Mouse (Mus musculus) liver, embryonic 15.5 days (tissue): ENCODE data around the gene Prkaca. TPM values are rescaled to one million over a fixed set of nuclear protein-coding genes. Genes with fewer than 3 reads are reported as not detected.

ENCODE experiments used
- ATAC-seq: fragments of 200-750 bp; cut with Nextera tagmentation; 2 replicates; pipeline ENCODE4 v1.8.0; 2017; ENCODE audit warnings: moderate number of reproducible peaks, mild to moderate bottlenecking, moderate library complexity; ENCODE audit not compliant: insufficient read depth
- H3K27ac ChIP-seq: fragments of 300-500 bp; sonication (generic); replicated peaks from 2 replicates; pipeline ENCODE4 v1.5.1; 2015; ENCODE audit warnings: mild to moderate bottlenecking, inconsistent platforms
- H3K27me3 ChIP-seq: fragments of 300-500 bp; sonication (generic); 2 replicates; pipeline ENCODE4 v1.6.1; 2015; ENCODE audit warnings: mild to moderate bottlenecking, inconsistent platforms
- H3K36me3 ChIP-seq: fragments of 300-500 bp; sonication (generic); replicated peaks from 2 replicates; pipeline ENCODE4 v1.6.1; 2015; ENCODE audit warnings: moderate library complexity, mild to moderate bottlenecking, inconsistent platforms
- H3K4me1 ChIP-seq: fragments of 300-500 bp; sonication (generic); replicated peaks from 2 replicates; pipeline ENCODE4 v1.6.1; 2015; ENCODE audit warnings: inconsistent platforms
- H3K4me2 ChIP-seq: fragments of 300-500 bp; sonication (generic); 2 replicates; pipeline ENCODE4 v1.6.1; 2015; ENCODE audit warnings: moderate library complexity, mild to moderate bottlenecking, inconsistent platforms
- H3K4me3 ChIP-seq: fragments of 300-500 bp; sonication (generic); replicated peaks from 2 replicates; pipeline ENCODE4 v1.5.1; 2015; ENCODE audit warnings: mild to moderate bottlenecking, inconsistent platforms
- H3K9ac ChIP-seq: fragments of 300-500 bp; sonication (generic); 2 replicates; pipeline ENCODE4 v1.6.1; 2015; ENCODE audit warnings: moderate library complexity, mild to moderate bottlenecking, inconsistent platforms
- H3K9me3 ChIP-seq: fragments of 300-500 bp; sonication (generic); replicated peaks from 2 replicates; pipeline ENCODE4 v1.6.1; 2016; ENCODE audit warnings: inconsistent platforms
- WGBS: fragments of 180-500 bp; shearing (Covaris S2); methylation state at CpG from one replicate; pipeline ENCODE4 v1.1.7; 2015; ENCODE audit warnings: mixed read lengths; ENCODE audit not compliant: insufficient replicate concordance; 5-methylcytosine and 5-hydroxymethylcytosine counted together
- polyA plus RNA-seq: library from polyadenylated mRNA; unstranded; fragments of >200 nt; fragmentation: Nextera tagmentation; extraction: Ambion mirVana; gene quantifications from 2 replicates; pipeline ENCODE4 v1.2.1, GENCODE M21; 2015

Gene Prkaca
- polyA plus RNA-seq, 1 experiment from 2014 or later, result 51.5 TPM

DNA sequence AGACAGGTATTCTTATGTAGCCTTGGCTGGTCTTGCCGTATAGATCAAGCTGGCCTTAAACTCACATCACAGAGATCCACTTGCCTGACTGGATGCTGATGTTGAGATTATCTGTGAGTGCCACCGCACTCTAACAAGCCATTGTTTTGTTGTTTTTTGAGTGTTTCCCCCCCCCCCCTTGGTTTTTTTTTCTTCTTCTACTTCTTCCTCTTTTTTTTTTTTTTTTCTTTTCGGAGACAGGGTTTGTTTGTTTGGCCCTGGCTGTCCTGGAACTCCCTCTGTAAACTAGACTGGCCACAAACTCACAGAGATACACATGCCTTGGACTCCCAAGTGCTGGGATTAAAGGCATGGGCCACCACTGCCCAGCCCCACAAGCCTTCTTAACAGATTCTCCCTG lies 21.2 kb downstream of the Prkaca start:
- ATAC-seq, result no peak
- no peak overlapping the region for H3K9ac ChIP-seq
- H3K4me1 ChIP-seq, result peaks cover 65% of the 10 kb centered on the region
- no peaks in the 10 kb centered on the region for H3K9me3 ChIP-seq
- H3K36me3 ChIP-seq, result peaks cover 41% of the 10 kb centered on the region
- H3K27me3 ChIP-seq, result no peaks in the 10 kb centered on the region
- H3K4me2 ChIP-seq, result no peak overlapping the region
- peak overlapping the region; percentile 26; the same call in 1 of the 2 replicates for H3K27ac ChIP-seq
- WGBS, result 26% methylated on average over 3 of the region's 3 CpGs
- no peak overlapping the region for H3K4me3 ChIP-seq

DNA sequence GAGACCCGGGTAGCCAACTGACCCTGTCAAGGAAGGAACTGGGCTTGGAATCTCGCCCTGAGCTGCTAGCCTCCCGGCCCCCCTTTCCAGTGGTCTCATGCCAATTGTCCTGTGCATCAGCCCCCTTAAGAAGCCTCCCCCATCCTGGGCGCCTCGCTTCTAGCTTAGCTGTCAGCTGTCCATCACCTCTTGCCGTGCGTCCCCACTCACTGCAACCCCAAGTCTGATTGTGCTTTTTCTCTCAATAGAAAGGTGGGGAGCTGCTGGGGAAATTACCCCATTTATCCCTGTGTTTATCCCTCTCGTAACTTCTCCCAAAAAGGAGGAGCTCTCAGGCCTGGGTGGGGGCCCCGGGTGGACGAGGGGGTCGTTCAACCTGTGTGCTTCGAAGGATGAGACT lies 23.2 kb downstream of the Prkaca start:
- Histone ChIP-seq H3K9ac (peak overlapping the region; percentile 92), H3K27me3 (no peaks in the 10 kb centered on the region), H3K27ac (peak overlapping the region; percentile 91; the same call in 1 of the 2 replicates), H3K4me3 (peak overlapping the region; percentile 84), H3K36me3 (peaks cover 44% of the 10 kb centered on the region), H3K4me1 (peaks cover 74% of the 10 kb centered on the region), H3K4me2 (peak overlapping the region; percentile 99), H3K9me3 (no peaks in the 10 kb centered on the region)
- no peak for ATAC-seq
- 36% methylated on average over 12 of the region's 12 CpGs for WGBS

DNA sequence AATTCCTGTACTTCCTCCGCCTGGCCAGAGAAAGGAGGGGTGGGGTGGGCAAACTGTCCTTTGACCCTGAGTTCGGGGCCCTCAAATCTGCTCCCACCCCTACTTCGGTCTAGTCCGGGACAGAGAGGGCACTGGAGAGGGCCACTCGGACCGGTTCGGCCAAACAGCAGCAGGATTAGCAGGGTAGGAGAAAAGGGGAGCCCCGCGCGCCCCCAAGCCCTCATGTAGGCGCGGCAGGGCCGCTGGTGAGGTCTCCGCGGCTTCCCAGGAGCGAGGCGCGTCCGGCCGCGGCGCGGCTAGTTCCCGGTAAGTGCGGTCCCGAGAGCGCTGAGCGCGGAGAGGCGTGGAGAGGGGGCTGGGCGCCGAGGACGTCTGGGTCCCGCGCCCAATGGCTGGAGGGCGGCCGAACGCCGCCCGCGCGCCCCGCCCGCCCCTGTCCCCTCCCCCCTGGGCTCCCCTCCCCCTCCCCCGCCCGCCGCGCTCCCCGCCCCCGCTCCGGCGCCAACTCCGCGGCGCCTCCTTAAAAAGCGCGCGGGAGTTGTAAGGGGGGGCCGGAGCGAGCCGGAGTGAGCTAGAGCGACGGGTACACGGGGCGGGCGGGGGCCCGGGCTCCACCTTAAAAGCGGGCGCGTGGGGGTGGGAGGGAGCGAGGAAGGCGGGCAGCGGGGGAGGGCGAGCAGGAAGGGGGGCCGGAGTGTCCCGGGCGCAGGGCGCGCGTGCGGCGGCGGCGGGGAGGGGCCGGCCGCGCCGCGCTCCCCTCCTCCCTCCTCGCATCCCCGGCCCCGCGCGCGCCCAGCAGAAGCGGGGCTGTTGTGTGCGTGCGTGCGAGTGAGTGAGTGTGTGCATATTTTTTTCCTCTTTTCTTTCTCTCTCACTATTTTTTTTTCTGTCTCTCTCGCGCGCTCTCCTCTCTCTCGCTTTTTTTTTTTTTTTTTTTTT lies 24.0 kb downstream of the Prkaca start:
- Histone ChIP-seq H3K4me3 (peak overlapping the region; percentile 84), H3K9ac (peak overlapping the region; percentile 92), H3K36me3 (peaks cover 44% of the 10 kb centered on the region), H3K4me1 (peaks cover 73% of the 10 kb centered on the region), H3K27ac (peak overlapping the region; percentile 91), H3K9me3 (no peaks in the 10 kb centered on the region), H3K27me3 (no peaks in the 10 kb centered on the region), H3K4me2 (peak overlapping the region; percentile 99)
- ATAC-seq, result peak; percentile 89
- under 1% methylated on average over 76 of the region's 103 CpGs for whole genome bisulfite sequencing

DNA sequence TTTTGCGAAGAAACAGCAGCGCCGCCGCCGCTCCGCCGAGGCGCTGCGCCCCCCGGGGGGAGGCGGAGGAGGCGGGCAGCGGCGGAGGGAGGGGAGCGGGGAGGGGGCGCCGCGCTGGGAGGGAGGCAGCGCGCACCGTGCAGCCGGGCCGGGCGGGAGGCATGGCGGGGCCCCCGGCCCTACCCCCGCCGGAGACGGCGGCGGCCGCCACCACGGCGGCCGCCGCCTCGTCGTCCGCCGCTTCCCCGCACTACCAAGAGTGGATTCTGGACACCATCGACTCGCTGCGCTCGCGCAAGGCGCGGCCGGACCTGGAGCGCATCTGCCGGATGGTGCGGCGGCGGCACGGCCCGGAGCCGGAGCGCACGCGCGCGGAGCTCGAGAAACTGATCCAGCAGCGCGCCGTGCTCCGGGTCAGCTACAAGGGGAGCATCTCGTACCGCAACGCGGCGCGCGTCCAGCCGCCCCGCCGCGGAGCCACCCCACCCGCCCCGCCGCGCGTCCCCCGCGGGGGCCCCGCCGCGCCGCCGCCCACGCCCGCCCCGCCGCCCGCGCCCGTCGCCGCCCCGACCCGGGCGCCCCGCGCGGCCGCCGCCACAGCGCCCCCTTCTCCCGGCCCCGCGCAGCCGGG lies 24.8 kb downstream of the Prkaca start, which contains the start of gene Samd1:
Gene Samd1 (plus strand): TSS at position 162 of the 631 bp plus-strand sequence.
- H3K4me3 ChIP-seq, result peak within 1 kb of the TSS; percentile 84
- peaks cover 45% of the 10 kb centered on the region for H3K36me3 ChIP-seq
- H3K27me3 ChIP-seq, result no peaks in the 10 kb centered on the region
- no peaks in the 10 kb centered on the region for H3K9me3 ChIP-seq
- no peak for ATAC-seq
- peaks cover 71% of the 10 kb centered on the region for H3K4me1 ChIP-seq
- peak within 1 kb of the TSS; percentile 99 for H3K4me2 ChIP-seq
- peak within 1 kb of the TSS; percentile 91 for H3K27ac ChIP-seq
- peak within 1 kb of the TSS; percentile 92 for H3K9ac ChIP-seq
- WGBS, result under 1% methylated on average over 55 of the region's 112 CpGs

DNA sequence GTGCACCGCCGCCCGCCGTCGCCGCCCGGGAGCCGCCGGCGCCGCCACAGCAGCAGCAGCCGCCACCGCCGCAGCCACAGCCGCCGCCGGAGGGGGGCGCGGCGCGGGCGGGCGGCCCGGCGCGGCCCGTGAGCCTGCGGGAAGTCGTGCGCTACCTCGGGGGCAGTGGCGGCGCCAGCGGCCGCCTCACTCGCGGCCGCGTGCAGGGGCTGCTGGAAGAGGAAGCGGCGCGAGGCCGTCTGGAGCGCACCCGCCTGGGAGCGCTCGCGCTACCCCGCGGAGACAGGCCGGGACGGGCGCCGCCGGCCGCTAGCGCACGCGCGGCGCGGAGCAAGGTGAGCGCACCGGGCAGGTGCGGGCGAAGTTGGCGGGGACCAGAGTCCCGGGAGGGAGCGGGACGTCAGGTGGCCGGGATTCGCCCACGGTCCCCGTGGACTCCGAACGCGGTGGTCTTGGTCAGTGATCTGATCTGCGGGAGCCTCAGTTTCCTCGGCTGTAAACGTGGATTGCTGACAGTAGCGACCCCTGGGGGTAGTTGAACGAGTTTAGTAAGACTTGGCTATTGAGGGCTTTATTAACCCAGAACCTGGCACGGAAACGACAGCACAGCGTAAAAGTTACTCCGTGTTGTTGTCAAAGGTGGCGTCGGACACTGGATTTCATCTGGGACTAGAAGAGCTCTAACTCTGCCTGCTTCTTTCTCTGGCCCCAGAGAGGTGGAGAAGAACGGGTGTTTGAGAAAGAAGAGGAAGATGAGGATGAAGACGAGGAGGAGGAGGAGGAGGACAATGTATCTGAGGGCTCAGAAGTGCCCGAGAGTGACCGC lies 25.7 kb downstream of the Prkaca start:
- peak overlapping the region; percentile 83 for H3K27ac ChIP-seq
- peak overlapping the region; percentile 81 for H3K9ac ChIP-seq
- 2% methylated on average over 86 of the region's 92 CpGs for WGBS
- ATAC-seq, result no peak
- peaks cover 48% of the 10 kb centered on the region for H3K36me3 ChIP-seq
- H3K4me3 ChIP-seq, result peak overlapping the region; percentile 83
- no peaks in the 10 kb centered on the region for H3K27me3 ChIP-seq
- peak overlapping the region; percentile 99 for H3K4me2 ChIP-seq
- H3K9me3 ChIP-seq, result no peaks in the 10 kb centered on the region
- H3K4me1 ChIP-seq, result peaks cover 71% of the 10 kb centered on the region

DNA sequence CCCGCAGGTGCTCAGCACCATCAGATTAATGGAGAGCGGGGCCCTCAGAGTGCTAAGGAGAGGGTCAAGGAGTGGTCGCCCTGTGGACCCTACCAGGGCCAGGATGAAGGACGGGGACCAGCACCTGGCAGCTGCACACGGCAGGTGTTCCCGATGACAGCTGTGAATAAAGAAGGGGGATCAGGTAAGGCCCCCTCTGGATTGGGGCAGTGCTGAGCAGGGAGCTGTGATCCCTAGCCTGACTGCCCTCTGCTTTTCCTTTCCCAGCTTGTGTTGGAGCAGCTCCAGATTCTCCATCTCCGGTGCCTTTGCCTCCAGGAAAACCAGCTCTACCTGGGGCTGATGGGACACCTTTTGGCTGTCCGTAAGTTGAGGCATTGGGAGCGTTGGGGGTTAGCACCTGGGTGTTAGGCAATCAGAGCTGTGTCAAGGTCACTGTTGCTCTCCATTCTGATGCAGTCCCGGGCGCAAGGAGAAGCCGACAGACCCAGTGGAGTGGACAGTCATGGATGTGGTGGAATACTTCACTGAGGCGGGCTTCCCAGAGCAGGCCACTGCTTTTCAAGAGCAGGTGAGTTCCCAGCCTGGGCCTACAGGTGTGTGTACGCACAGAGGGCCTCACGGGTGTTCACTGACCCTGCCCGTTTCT lies 26.4 kb downstream of the Prkaca start:
- Histone ChIP-seq H3K27ac (0 out of 2 replicates have a peak overlapping the region, but pooled peaks have one; percentile 83), H3K4me3 (peak overlapping the region; percentile 83), H3K27me3 (no peaks in the 10 kb centered on the region), H3K4me2 (peak overlapping the region; percentile 99), H3K9ac (peak overlapping the region; percentile 81), H3K36me3 (peaks cover 47% of the 10 kb centered on the region), H3K4me1 (peaks cover 69% of the 10 kb centered on the region), H3K9me3 (no peaks in the 10 kb centered on the region)
- WGBS, result 72% methylated on average over 16 of the region's 16 CpGs
- no peak for ATAC-seq

DNA sequence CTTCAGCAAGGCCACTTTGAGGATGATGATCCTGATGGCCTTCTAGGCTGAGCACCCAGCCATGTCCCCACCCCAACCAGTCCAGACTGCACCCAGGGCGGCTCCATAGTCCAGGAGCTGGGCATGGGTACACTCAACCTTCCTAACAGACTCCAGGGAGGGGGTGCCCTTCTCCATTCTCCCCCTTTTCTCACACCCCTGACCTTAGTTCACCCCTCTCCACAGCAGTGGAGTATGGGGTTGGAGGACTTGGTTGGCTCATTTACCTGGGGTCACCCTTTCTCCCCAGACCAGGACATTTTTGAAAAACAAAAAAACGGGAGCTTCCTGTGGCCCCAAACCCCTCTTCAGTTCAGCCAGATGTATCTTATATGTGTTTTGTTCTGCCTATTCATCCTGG lies 27.0 kb downstream of the Prkaca start:
- H3K4me2 ChIP-seq, result peak overlapping the region; percentile 99
- 89% methylated on average over 2 of the region's 2 CpGs for WGBS
- peaks cover 71% of the 10 kb centered on the region for H3K4me1 ChIP-seq
- H3K9me3 ChIP-seq, result no peaks in the 10 kb centered on the region
- peak overlapping the region; percentile 83 for H3K4me3 ChIP-seq
- H3K27ac ChIP-seq, result no peak overlapping the region
- H3K36me3 ChIP-seq, result peaks cover 45% of the 10 kb centered on the region
- H3K27me3 ChIP-seq, result no peaks in the 10 kb centered on the region
- peak overlapping the region; percentile 12; the same call in 1 of the 2 replicates for H3K9ac ChIP-seq
- no peak for ATAC-seq

DNA sequence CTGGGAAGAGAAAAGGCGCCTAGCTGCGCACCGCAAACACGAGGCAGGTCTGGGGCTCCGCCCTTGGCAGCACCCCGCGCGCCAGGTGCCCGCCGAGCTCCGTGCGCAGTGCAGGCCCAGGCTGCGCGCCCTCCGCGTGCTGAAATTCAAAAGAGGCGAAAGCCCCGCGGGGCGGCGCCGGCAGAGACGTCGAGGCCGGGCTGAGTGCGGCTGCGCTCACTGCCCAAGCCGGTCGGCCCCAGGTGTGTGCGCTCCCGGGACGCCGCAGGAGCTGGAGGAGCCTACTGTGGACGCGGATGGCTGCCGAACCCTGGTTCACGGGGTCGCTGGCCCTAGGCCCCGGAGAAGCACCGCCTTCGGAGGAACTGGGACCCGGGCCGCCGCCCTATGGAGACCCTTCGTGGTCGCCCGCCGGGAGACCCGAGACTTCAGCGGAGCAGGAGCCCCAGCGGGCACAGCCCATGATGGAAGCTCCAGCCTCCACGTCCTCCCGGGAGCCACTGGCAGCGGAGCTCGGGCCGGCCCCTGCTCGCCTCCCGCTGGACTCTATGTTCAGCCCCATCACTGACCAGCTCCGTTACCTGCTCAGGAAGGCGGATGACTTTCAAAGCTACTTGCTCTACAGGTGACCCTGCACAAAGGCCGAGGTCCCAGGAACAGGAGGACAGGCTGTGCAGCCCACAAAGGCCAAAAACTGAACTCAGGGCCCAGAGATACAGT lies 28.6 kb downstream of the Prkaca start, which contains the start of gene 1700067K01Rik:
Gene 1700067K01Rik (plus strand): TSS at position 222 of the 720 bp plus-strand sequence.
- Histone ChIP-seq H3K4me3 (no peak within 1 kb of the TSS), H3K9ac (no peak within 1 kb of the TSS), H3K27me3 (no peaks in the 10 kb centered on the region), H3K9me3 (no peaks in the 10 kb centered on the region), H3K4me2 (no peak within 1 kb of the TSS), H3K36me3 (peaks cover 42% of the 10 kb centered on the region), H3K27ac (no peak within 1 kb of the TSS), H3K4me1 (peaks cover 67% of the 10 kb centered on the region)
- WGBS, result 79% methylated on average over 61 of the region's 61 CpGs
- ATAC-seq, result no peak

DNA sequence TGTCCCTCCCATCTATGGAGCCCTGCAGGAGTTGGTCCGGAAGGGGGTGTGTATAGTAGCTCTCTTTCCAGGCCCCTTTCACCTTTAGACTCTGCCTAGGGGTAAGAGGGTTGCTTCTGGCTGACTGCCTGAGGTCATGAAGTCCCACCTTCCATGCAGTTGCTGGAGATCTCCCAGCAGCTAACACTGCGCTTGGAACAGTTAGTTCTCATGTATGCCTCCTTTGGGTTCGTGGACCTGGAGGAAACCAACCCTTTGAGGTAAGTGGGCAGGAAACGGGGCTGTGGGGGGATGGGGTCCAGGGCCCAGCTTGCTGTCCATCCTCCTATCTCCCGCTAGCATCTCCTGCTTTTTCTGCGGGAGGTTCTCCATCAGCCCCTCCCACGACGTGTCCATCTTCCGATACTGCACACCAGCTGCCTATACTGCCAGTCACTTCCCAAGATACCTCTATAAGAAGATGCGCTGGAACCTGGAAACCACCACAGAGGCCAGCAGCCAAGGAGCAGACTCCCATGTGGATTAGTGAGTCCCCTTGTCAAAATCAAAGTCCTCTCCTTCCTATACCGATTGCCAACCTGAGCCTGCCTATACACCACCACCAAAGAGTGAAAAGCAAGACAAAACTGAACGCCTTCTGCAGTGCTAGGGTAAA lies 30.3 kb downstream of the Prkaca start:
- Histone ChIP-seq H3K4me3 (no peak overlapping the region), H3K4me1 (peaks cover 64% of the 10 kb centered on the region), H3K4me2 (0 out of 2 replicates have a peak overlapping the region, but pooled peaks have one; percentile 11), H3K27me3 (no peaks in the 10 kb centered on the region), H3K27ac (no peak overlapping the region), H3K9ac (no peak overlapping the region), H3K36me3 (peaks cover 42% of the 10 kb centered on the region), H3K9me3 (no peaks in the 10 kb centered on the region)
- peak; percentile 8; the same call in 1 of the 2 replicates for ATAC-seq
- WGBS, result 63% methylated on average over 12 of the region's 12 CpGs
